Mouse (Mus musculus) hindbrain, embryonic 16.5 days (tissue): Measurements from ENCODE around the gene Chchd4. TPM values are rescaled to one million over a fixed set of nuclear protein-coding genes. Genes with fewer than 3 reads are reported as not detected.

Source experiments
- ATAC-seq: fragments of 200-750 bp; cut with Nextera tagmentation; 2 replicates; pipeline ENCODE4 v1.8.0; 2017; ENCODE audit warnings: moderate TSS enrichment, moderate library complexity
- H3K27ac ChIP-seq: fragments of 300-500 bp; sonication (generic); 2 replicates; pipeline ENCODE4 v1.5.1; 2014; ENCODE audit warnings: low read depth, mild to moderate bottlenecking, control low read depth, low read length, moderate library complexity
- H3K27me3 ChIP-seq: fragments of 300-500 bp; sonication (generic); replicated peaks from 2 replicates; pipeline ENCODE4 v1.6.1; 2014; ENCODE audit warnings: low read length; ENCODE audit not compliant: control insufficient read depth, insufficient read depth
- H3K36me3 ChIP-seq: fragments of 300-500 bp; sonication (generic); 2 replicates; pipeline ENCODE4 v1.6.1; 2014; ENCODE audit warnings: mild to moderate bottlenecking, low read length, moderate library complexity, mixed read lengths; ENCODE audit not compliant: control insufficient read depth, insufficient read depth
- H3K4me1 ChIP-seq: fragments of 300-500 bp; sonication (generic); 2 replicates; pipeline ENCODE4 v1.6.1; 2014; ENCODE audit warnings: low read depth, low read length; ENCODE audit not compliant: control insufficient read depth, insufficient read depth
- H3K4me2 ChIP-seq: fragments of 300-500 bp; sonication (generic); 2 replicates; pipeline ENCODE4 v1.6.1; 2014; ENCODE audit warnings: mild to moderate bottlenecking, low read length, control low read depth, moderate library complexity
- H3K4me3 ChIP-seq: fragments of 300-500 bp; sonication (generic); 2 replicates; pipeline ENCODE4 v1.5.1; 2014; ENCODE audit warnings: mild to moderate bottlenecking, low read length, control low read depth, moderate library complexity
- H3K9ac ChIP-seq: fragments of 300-500 bp; sonication (generic); 2 replicates; pipeline ENCODE4 v1.6.1; 2014; ENCODE audit warnings: low read depth, mild to moderate bottlenecking, control low read depth, low read length, moderate library complexity
- H3K9me3 ChIP-seq: fragments of 300-500 bp; sonication (generic); 2 replicates; pipeline ENCODE4 v1.6.1; 2014; ENCODE audit warnings: mild to moderate bottlenecking, low read length, moderate library complexity; ENCODE audit not compliant: control insufficient read depth
- WGBS: fragments of 180-500 bp; shearing (Covaris S2); extraction: QIAGEN DNeasy Blood & Tissue Kit; methylation state at CpG from one replicate; pipeline ENCODE4 v1.1.7; 2014; 5-methylcytosine and 5-hydroxymethylcytosine counted together
- polyA plus RNA-seq: library from polyadenylated mRNA; unstranded; fragments of >200 nt; fragmentation: Nextera tagmentation; extraction: Ambion mirVana; gene quantifications from 2 replicates; pipeline ENCODE4 v1.2.1, GENCODE M21; 2015

Gene Chchd4
- polyA plus RNA-seq, 1 experiment from 2014 or later: 40.8 TPM

- H3K36me3 ChIP-seq: no peaks in the 10 kb centered on the region
- ATAC-seq: no peak
- H3K9ac ChIP-seq: no peak overlapping the region
- H3K4me3 ChIP-seq: no peak overlapping the region
- H3K4me2 ChIP-seq: no peak overlapping the region
- H3K9me3 ChIP-seq: no peaks in the 10 kb centered on the region
- no peaks in the 10 kb centered on the region for H3K4me1 ChIP-seq
- 82% methylated on average over 5 of the region's 5 CpGs for WGBS
- no peak overlapping the region for H3K27ac ChIP-seq
- 0 out of 2 replicates have a peak, but pooled peaks cover 2% of the 10 kb centered on the region for H3K27me3 ChIP-seq
Measured at GRCm38 (mm10) chr6:91417291-91417845, 56.0 kb downstream of the Chchd4 start.

GRCm38 (mm10) chr6:91416146-91416545, 57.2 kb downstream of the Chchd4 start:
- H3K27me3 ChIP-seq: peaks cover 5% of the 10 kb centered on the region; the same call in 1 of the 2 replicates
- 80% methylated on average over 4 of the region's 4 CpGs for WGBS
- no peak overlapping the region for H3K27ac ChIP-seq
- no peaks in the 10 kb centered on the region for H3K9me3 ChIP-seq
- H3K36me3 ChIP-seq: no peaks in the 10 kb centered on the region
- no peak overlapping the region for H3K9ac ChIP-seq
- ATAC-seq: no peak
- no peak overlapping the region for H3K4me2 ChIP-seq
- no peak overlapping the region for H3K4me3 ChIP-seq
- H3K4me1 ChIP-seq: no peaks in the 10 kb centered on the region; the same call in 1 of the 2 replicates

DNA sequence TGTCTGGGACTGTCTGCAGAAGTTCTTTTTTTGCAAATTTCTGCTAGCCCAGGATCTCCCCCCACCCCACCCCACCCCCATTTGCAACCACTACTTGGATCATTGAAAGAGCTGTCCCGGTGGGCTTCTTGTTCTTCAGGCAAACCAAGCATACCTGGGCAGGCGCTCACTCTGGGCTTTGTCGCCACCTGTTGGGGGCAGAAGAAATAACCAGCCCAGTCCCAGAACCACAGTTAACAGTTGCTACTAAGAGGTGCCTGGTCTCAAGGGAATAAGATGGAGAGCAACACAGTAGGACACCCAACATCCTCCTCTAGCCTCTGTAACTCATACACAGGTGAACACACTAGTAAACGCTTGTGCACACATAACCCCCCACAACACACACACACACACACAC, 58.5 kb downstream of the Chchd4 start:
- H3K36me3 ChIP-seq: no peaks in the 10 kb centered on the region
- peaks cover 9% of the 10 kb centered on the region for H3K27me3 ChIP-seq
- peaks cover 12% of the 10 kb centered on the region for H3K4me1 ChIP-seq
- no peaks in the 10 kb centered on the region for H3K9me3 ChIP-seq
- no peak overlapping the region for H3K4me2 ChIP-seq
- H3K27ac ChIP-seq: no peak overlapping the region
- 1% methylated on average over 4 of the region's 4 CpGs for WGBS
- no peak overlapping the region for H3K9ac ChIP-seq
- H3K4me3 ChIP-seq: no peak overlapping the region
- ATAC-seq: no peak

Other genes with a start within 250 kb of the Chchd4 start
- gene Wnt7a, start 62.2 kb downstream of the Chchd4 start, polyA plus RNA-seq: 7.9 and 11.2 TPM in 2 replicates
- gene Tmem43, start 157 bp upstream of the Chchd4 start, polyA plus RNA-seq: 49.8 and 57.0 TPM in 2 replicates
- gene Xpc, start 42.3 kb upstream of the Chchd4 start, polyA plus RNA-seq: 15.8 and 17.0 TPM in 2 replicates
- gene Lsm3, start 42.4 kb upstream of the Chchd4 start, polyA plus RNA-seq: 136 and 139 TPM in 2 replicates
- gene Slc6a6, start 210.5 kb upstream of the Chchd4 start, polyA plus RNA-seq: 108 TPM in 2 replicates